Mouse (Mus musculus): ENCODE data around the gene Irf4. TPM values are rescaled to one million over a fixed set of nuclear protein-coding genes. Genes with fewer than 3 reads are reported as not detected.

Irf4 gene
- polyA plus RNA-seq, 1 experiment from 2014 or later, result not detected

GRCm38 (mm10) chr13:30758789-30759381 is 9.9 kb downstream of the Irf4 start:
- Histone ChIP-seq H3K4me3 (ENCODE audit: low read depth, low read length) (no peak overlapping the region), H3K4me1 (ENCODE audit: control insufficient read depth, insufficient read depth, low read length) (no peaks in the 10 kb centered on the region), H3K27me3 (ENCODE audit: control insufficient read depth, insufficient read depth, low read length) (no peaks in the 10 kb centered on the region), H3K4me2 (ENCODE audit: low read depth, low read length) (no peak overlapping the region), H3K9me3 (replicated peaks; ENCODE audit: control insufficient read depth, low read length) (no peaks in the 10 kb centered on the region), H3K27ac (replicated peaks; ENCODE audit: low read depth, low read length) (no peak overlapping the region), H3K36me3 (replicated peaks; ENCODE audit: control insufficient read depth, insufficient read depth, low read depth, low read length) (no peaks in the 10 kb centered on the region), H3K9ac (replicated peaks; ENCODE audit: low read length) (no peak overlapping the region)
- ATAC-seq (replicated peaks; ENCODE audit: insufficient number of reproducible peaks, low FRiP score, low TSS enrichment, low read depth) (no peak), DNase-seq (ENCODE audit: low spot score) (no peak)
- WGBS, result 80% methylated on average over 11 of the region's 11 CpGs

DNA sequence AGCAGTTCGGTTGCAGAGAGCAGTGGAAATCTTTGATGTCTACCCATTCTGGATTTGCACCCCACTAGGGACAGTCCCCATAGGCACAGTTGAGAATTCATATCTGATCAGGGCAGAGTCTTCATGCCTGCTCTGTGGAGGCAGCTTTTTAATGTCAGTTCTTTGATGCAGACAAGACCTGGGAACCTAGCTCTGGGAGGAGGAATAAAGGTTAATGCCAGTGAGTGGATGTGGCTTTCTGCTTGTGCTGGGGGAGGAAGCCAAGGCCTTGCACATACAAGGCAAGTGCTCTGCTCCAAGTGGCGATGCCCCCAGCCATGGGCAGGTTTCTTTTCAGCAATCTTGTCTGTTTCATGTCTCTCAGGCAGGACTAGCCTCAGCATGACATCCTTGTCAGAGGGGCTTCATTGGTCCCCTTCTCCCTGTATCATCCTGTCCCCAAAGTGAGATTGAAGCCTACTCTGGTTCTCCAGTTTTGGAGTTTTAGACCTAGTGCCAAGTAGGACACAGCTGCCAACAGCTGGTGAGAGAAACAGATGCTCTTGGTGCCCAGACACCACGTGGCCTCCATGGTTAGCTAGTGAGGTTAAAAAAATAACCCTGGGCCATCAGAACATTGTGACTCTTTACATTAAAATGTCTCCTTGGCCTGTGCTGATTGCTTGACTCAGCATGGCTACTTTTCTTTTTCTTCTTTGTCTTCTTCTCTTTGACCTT is 11.5 kb downstream of the Irf4 start:
- H3K36me3 ChIP-seq (replicated peaks; ENCODE audit: control insufficient read depth, insufficient read depth, low read depth, low read length), result no peaks in the 10 kb centered on the region
- no peak overlapping the region for H3K4me2 ChIP-seq (ENCODE audit: low read depth, low read length)
- no peak for DNase-seq (ENCODE audit: low spot score)
- H3K9me3 ChIP-seq (replicated peaks; ENCODE audit: control insufficient read depth, low read length), result no peaks in the 10 kb centered on the region
- no peaks in the 10 kb centered on the region for H3K27me3 ChIP-seq (ENCODE audit: control insufficient read depth, insufficient read depth, low read length)
- H3K4me3 ChIP-seq (ENCODE audit: low read depth, low read length), result no peak overlapping the region
- ATAC-seq (replicated peaks; ENCODE audit: insufficient number of reproducible peaks, low FRiP score, low TSS enrichment, low read depth), result no peak
- no peaks in the 10 kb centered on the region for H3K4me1 ChIP-seq (ENCODE audit: control insufficient read depth, insufficient read depth, low read length)
- H3K27ac ChIP-seq (replicated peaks; ENCODE audit: low read depth, low read length), result no peak overlapping the region
- WGBS, result 76% methylated on average over 3 of the region's 3 CpGs
- no peak overlapping the region for H3K9ac ChIP-seq (replicated peaks; ENCODE audit: low read length)

GRCm38 (mm10) chr13:30761151-30761631 is 12.2 kb downstream of the Irf4 start:
- Histone ChIP-seq H3K27me3 (ENCODE audit: control insufficient read depth, insufficient read depth, low read length) (no peaks in the 10 kb centered on the region), H3K9me3 (replicated peaks; ENCODE audit: control insufficient read depth, low read length) (no peaks in the 10 kb centered on the region), H3K9ac (replicated peaks; ENCODE audit: low read length) (no peak overlapping the region), H3K4me1 (ENCODE audit: control insufficient read depth, insufficient read depth, low read length) (no peaks in the 10 kb centered on the region), H3K27ac (replicated peaks; ENCODE audit: low read depth, low read length) (no peak overlapping the region), H3K36me3 (replicated peaks; ENCODE audit: control insufficient read depth, insufficient read depth, low read depth, low read length) (no peaks in the 10 kb centered on the region), H3K4me2 (ENCODE audit: low read depth, low read length) (no peak overlapping the region), H3K4me3 (ENCODE audit: low read depth, low read length) (no peak overlapping the region)
- ATAC-seq (replicated peaks; ENCODE audit: insufficient number of reproducible peaks, low FRiP score, low TSS enrichment, low read depth) (no peak), DNase-seq (ENCODE audit: low spot score) (no peak)
- 90% methylated on average over 8 of the region's 8 CpGs for WGBS

- no peak overlapping the region for H3K9ac ChIP-seq (replicated peaks; ENCODE audit: low read length)
- H3K4me2 ChIP-seq (ENCODE audit: low read depth, low read length), result no peak overlapping the region
- no peaks in the 10 kb centered on the region for H3K27me3 ChIP-seq (ENCODE audit: control insufficient read depth, insufficient read depth, low read length)
- no peaks in the 10 kb centered on the region for H3K36me3 ChIP-seq (replicated peaks; ENCODE audit: control insufficient read depth, insufficient read depth, low read depth, low read length)
- H3K4me3 ChIP-seq (ENCODE audit: low read depth, low read length), result no peak overlapping the region
- H3K4me1 ChIP-seq (ENCODE audit: control insufficient read depth, insufficient read depth, low read length), result no peaks in the 10 kb centered on the region
- no peak for DNase-seq (ENCODE audit: low spot score)
- H3K9me3 ChIP-seq (replicated peaks; ENCODE audit: control insufficient read depth, low read length), result no peaks in the 10 kb centered on the region
- no peak for ATAC-seq (replicated peaks; ENCODE audit: insufficient number of reproducible peaks, low FRiP score, low TSS enrichment, low read depth)
- 85% methylated on average over 4 of the region's 4 CpGs for WGBS
- no peak overlapping the region for H3K27ac ChIP-seq (replicated peaks; ENCODE audit: low read depth, low read length)
These were observed 13.2 kb downstream of the Irf4 start for GRCm38 (mm10) chr13:30762224-30762623.

GRCm38 (mm10) chr13:30764014-30764740 is 15.2 kb downstream of the Irf4 start:
- Histone ChIP-seq H3K27ac (replicated peaks; ENCODE audit: low read depth, low read length) (no peak overlapping the region), H3K4me3 (ENCODE audit: low read depth, low read length) (no peak overlapping the region), H3K4me2 (ENCODE audit: low read depth, low read length) (no peak overlapping the region), H3K9me3 (replicated peaks; ENCODE audit: control insufficient read depth, low read length) (no peaks in the 10 kb centered on the region), H3K9ac (replicated peaks; ENCODE audit: low read length) (no peak overlapping the region), H3K36me3 (replicated peaks; ENCODE audit: control insufficient read depth, insufficient read depth, low read depth, low read length) (no peaks in the 10 kb centered on the region), H3K4me1 (ENCODE audit: control insufficient read depth, insufficient read depth, low read length) (no peaks in the 10 kb centered on the region), H3K27me3 (ENCODE audit: control insufficient read depth, insufficient read depth, low read length) (no peaks in the 10 kb centered on the region)
- DNase-seq (ENCODE audit: low spot score) (no peak), ATAC-seq (replicated peaks; ENCODE audit: insufficient number of reproducible peaks, low FRiP score, low TSS enrichment, low read depth) (no peak)
- WGBS, result 78% methylated on average over 8 of the region's 8 CpGs

DNA sequence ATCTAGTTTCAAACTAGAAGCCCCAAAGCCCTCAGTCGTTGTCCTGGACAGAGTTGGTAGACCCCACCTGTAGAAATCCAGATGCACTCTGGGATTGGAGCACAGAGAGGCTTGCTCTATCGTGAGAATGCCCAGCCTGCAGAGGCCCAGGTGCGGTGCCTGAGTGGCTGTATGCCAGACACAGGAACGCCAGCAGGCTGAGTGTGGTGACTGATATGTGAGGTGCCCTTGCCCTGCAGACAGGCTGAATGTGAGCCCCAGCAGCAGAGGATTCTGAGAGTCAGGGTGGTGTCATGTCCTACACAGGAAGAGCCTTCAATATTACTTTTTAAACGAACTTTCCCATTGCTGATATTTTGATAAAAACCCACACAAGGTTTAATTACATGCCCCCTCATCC is 16.9 kb downstream of the Irf4 start:
- WGBS, result 83% methylated on average over 5 of the region's 5 CpGs
- Histone ChIP-seq H3K36me3 (replicated peaks; ENCODE audit: control insufficient read depth, insufficient read depth, low read depth, low read length) (no peaks in the 10 kb centered on the region), H3K27ac (replicated peaks; ENCODE audit: low read depth, low read length) (no peak overlapping the region), H3K9me3 (replicated peaks; ENCODE audit: control insufficient read depth, low read length) (no peaks in the 10 kb centered on the region), H3K9ac (replicated peaks; ENCODE audit: low read length) (no peak overlapping the region), H3K27me3 (ENCODE audit: control insufficient read depth, insufficient read depth, low read length) (no peaks in the 10 kb centered on the region), H3K4me3 (ENCODE audit: low read depth, low read length) (no peak overlapping the region), H3K4me1 (ENCODE audit: control insufficient read depth, insufficient read depth, low read length) (no peaks in the 10 kb centered on the region), H3K4me2 (ENCODE audit: low read depth, low read length) (no peak overlapping the region)
- ATAC-seq (replicated peaks; ENCODE audit: insufficient number of reproducible peaks, low FRiP score, low TSS enrichment, low read depth) (no peak), DNase-seq (ENCODE audit: low spot score) (no peak)

DNA sequence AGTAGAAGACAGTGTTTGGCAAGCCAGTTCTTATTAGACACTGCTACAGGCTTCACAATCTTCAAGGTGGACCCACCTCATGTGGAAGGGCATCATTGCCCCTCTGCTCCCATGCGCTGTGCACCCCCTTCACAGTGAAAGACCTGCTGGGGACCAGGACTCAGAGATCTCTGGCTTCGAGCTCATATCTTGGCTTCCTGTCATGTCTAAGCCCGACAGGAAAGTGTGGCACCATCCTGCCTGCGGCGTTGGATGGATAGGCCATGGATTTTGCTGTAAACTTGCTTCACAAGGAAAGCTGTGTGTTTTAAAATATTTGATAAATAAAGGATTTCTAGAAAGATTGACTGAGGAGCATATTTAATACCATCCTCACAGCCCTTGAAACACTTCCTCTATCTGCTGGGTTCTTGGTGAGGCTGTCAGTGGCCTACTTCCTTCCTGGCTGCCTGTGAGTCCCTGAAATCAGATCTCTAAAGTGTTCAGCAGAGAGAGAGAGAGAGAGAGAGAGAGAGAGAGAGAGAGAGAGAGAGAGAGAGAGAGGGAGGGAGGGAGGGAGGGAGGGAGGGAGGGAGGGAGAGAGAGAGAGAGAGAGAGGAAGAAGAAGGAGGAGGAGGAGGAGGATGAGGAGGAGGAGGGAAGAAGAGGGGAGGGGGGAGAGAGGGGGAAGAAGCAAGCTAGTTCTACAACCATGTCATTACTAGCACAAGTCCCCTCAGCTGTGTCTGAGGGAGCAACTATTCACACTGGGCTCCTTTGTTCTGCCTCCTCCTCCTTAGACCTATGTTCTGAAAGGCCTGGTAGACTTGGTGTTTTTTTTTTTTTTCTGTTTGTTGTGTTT is 17.8 kb downstream of the Irf4 start:
- WGBS, result 89% methylated on average over 5 of the region's 5 CpGs
- Histone ChIP-seq H3K9me3 (replicated peaks; ENCODE audit: control insufficient read depth, low read length) (no peaks in the 10 kb centered on the region), H3K36me3 (replicated peaks; ENCODE audit: control insufficient read depth, insufficient read depth, low read depth, low read length) (no peaks in the 10 kb centered on the region), H3K4me2 (ENCODE audit: low read depth, low read length) (no peak overlapping the region), H3K27ac (replicated peaks; ENCODE audit: low read depth, low read length) (no peak overlapping the region), H3K27me3 (ENCODE audit: control insufficient read depth, insufficient read depth, low read length) (no peaks in the 10 kb centered on the region), H3K4me1 (ENCODE audit: control insufficient read depth, insufficient read depth, low read length) (no peaks in the 10 kb centered on the region), H3K4me3 (ENCODE audit: low read depth, low read length) (no peak overlapping the region), H3K9ac (replicated peaks; ENCODE audit: low read length) (no peak overlapping the region)
- ATAC-seq (replicated peaks; ENCODE audit: insufficient number of reproducible peaks, low FRiP score, low TSS enrichment, low read depth) (no peak), DNase-seq (ENCODE audit: low spot score) (no peak)

Data from embryonic facial prominence, embryonic 11.5 days (tissue).